Mouse (Mus musculus): ENCODE data around the gene Olfr516.
"Not testable (repeated sequence)": the region's sequence is repeated elsewhere in the genome, so short reads cannot be mapped to it uniquely, and the experiment has no call there.

The Olfr516 gene

DNA sequence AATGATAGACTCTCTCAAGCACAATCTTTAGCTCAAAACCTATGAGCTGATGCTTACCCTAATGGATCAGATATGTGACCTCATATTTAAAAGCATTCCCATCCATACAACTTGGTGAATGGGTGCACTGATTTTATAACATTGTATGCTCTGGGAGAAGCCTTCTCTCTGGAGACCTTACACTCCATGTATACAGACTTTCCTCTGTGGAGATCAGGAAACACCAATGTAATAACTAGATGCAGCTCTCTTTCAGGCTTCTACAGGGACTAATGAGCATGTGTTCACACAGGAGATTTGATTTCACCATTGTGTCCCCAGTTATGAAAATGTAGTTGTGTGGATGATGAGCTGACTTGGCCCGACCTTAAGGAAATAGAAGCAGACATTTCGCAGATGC, at the start of gene Olfr516:
Gene Olfr516, minus strand, starts transcription at position 101 of the 400 bp plus-strand sequence.
- DNase-seq (ENCODE audit: low spot score): no peak

DNA sequence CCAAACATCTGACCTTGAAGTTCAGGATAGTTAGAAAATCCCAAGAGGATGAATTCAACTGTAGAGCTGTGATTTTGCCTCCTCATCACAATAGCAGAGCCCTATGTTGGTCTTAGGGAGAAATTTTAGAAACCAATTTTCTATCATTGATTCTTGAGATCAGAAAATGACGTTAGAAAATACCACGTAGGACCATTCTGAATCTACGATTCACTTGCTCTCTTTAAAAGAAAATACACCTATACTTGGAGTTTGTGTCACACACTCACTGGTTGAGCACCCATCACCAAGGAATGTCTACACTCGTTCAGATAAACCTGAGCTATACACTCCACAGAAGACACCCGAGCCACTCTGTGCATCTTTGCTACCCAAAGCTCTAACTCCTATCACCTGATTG, 44.0 kb upstream of the Olfr516 start, which contains the start of gene Olfr519:
Gene Olfr519, minus strand, starts transcription at position 101 of the 400 bp plus-strand sequence.
- no peak for DNase-seq (ENCODE audit: low spot score)

DNA sequence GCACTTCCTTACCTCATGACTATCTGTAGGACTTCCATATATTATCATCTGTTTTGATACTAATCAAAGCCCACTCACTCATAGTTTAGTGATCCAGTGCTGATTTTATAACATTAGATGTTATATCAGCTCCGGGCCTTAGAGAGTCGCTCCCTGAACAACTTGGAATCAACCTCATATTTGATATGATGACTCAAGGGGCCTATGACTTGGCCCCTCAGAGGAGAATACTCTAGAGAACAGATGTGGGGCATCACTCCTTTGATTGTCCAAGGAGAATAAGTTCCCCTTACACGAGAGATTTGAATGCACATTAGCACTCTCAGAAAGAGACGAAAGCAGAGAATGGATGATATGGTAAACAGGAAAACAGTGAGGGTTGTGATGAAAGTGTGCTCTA, 34.6 kb upstream of the Olfr516 start, which contains the start of gene Olfr518:
Gene Olfr518, minus strand, starts transcription at position 101 of the 400 bp plus-strand sequence.
- DNase-seq (ENCODE audit: low spot score): no peak

DNA sequence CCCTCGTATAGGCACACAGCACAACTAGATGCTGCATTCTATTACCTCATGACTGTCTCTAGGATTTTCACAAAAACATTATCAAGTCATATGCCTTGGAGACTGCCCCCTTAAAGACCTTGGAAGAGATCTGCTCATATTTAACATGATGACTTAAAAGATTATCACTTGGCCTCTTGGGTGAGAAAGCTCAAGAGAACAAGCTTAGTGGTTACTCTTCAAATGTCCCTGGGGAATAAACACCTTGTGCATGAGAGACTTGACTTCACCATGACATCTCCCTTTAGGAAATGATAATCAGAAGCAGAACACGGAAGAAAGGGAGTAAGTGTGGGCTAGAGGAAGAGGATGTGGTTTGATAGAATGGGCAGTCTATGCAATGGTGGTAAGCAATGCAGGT, 21.9 kb upstream of the Olfr516 start, which contains the start of gene Olfr517:
Gene Olfr517, minus strand, starts transcription at position 101 of the 400 bp plus-strand sequence.
- DNase-seq (ENCODE audit: low spot score): no peak

DNA sequence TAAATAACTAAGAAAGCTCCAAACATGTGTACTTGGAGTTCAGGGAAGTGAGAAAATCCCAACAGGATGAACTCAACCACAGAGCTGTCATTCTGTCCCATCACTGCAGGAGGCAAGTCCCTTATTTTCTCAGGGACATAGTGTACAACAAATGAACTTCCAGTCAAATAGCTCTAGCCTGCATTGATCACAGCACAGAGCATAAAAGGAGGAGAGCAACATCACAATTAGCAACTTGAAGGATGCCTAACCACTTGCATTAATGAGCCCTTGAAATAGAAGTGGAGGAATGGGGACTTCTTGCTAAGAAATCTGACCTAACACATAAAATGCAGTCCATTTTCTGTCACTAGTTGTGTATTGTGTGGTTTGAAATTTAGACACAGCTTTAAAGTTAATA, 24.4 kb downstream of the Olfr516 start, which contains the start of gene Olfr514:
Gene Olfr514, minus strand, starts transcription at position 101 of the 400 bp plus-strand sequence.
- DNase-seq (ENCODE audit: low spot score): no peak

DNA sequence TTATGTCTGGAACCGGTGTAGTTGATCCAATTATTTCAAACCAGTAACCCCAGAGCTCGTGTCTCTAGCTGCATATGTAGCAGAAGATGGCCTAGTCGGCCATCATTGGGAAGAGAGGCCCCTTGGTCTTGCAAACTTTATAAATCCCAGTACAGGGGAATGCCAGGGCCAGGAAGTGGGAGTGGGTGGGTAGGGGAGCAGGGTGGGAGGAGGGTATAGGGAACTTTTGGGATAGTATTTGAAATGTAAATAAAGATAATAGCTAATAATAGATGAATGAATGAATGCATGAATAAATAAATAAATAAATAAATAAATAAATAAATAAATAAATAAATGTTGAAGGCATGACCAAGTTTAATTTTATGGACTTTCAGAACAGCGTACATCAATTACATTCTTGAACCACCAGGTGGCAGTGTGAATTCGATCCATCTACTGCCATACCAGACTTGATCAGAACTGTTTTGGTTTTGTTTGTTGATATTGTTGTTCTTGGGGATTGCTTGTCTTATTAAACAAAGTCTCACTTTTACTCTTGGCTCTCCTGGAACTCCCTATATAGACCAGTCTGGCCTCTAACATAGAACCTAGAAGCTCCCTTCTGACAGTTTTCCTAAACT, 35.6 kb downstream of the Olfr516 start:
- DNase-seq (ENCODE audit: low spot score): not testable (repeated sequence)

DNA sequence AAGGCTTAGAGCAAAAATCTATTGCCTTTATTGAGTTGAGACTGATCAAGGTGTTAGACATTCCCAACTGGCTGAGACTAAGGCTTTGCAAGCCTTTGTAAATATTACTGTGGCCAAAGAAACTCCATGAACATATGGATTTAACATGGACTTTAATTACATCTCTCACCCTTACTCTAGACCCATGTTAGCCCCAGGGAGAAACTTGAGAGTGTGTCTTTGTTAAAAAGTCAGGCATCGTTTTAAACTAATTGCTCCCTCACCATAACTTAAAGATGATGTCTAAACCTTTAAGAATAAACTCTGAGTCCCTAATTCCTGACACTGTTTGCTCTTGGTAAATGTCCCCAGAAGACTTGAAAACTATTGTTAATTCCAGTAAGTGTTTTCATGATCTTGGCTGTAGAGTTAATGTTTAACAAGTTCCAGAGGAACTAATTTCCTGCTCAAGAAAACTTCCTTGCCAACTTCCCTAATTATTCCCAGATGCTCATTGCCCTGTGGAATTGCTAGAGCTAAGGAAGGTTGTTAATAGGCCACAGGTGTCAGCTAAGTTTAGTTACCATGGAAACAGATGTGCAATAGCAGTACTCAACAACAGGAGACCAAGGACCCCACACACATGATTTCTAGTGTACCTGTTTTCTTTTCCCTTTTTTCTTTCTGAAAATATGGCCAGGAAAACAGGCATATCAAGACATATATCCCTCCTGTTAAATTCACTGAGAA, 53.0 kb downstream of the Olfr516 start:
- no peak for DNase-seq (ENCODE audit: low spot score)

Measured in spleen, adult 12 weeks (tissue).